ENCODE assay signal across 42 mouse cellular contexts in the genomic region with DNA sequence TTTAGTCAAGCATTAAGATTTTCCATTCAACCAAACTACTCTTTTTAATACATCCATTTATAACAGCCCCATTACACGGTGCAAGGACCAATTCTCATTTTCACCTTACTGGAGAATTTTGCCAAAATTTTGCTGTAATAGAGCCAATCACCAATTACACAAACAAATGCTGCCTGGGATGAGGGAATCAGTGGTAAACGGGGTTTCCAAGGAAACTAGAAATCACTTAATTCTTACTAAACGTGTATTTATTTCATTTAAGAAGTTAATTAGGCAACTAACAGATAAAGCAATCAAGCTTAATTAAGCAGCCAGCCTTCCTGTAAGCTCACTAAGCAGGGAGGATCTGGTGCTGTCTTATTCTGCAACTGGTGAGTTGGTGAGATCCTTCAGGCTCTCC. TPM values are rescaled to one million over a fixed set of nuclear protein-coding genes. Genes with fewer than 3 reads are reported as not detected.
"Had no signal": no experiment of that assay in that cellular context is flagged by ENCODE, and none has a peak within 500 bp of the region (broad histone marks: within the 10 kb centered on the region; RNA-seq: fewer than 3 reads in every experiment).

No protein-coding gene starts in this region.

- H3K27me3 ChIP-seq: heart, embryonic 13.5 days; heart, embryonic 15.5 days; hindbrain, embryonic 12.5 days; kidney, embryonic 15.5 days; limb, embryonic 12.5 days had no signal

- ATAC-seq: hindbrain, embryonic 16.5 days; intestine, embryonic 16.5 days had no signal

- DNase-seq: gastrocnemius, postnatal 14 days; gastrocnemius, postnatal 36 days; heart, adult 11 months; heart, adult 2 months; heart, postnatal 14 days; heart, postnatal 36 days; kidney, adult 11 months; kidney, adult 2 months; kidney, adult 9 months; kidney, postnatal 14 days; kidney, postnatal 36 days; layer of hippocampus, adult 9-11 months; layer of hippocampus, postnatal 36 days; liver had no signal

- H3K4me1 ChIP-seq: heart, embryonic 13.5 days; heart, embryonic 15.5 days; hindbrain, embryonic 12.5 days; kidney, embryonic 15.5 days; limb, embryonic 10.5 days; limb, embryonic 12.5 days had no signal

- H3K36me3 ChIP-seq: heart, embryonic 13.5 days; heart, embryonic 15.5 days; hindbrain, embryonic 12.5 days; kidney, embryonic 15.5 days; limb, embryonic 10.5 days; limb, embryonic 12.5 days had no signal

- H3K4me2 ChIP-seq: heart, embryonic 11.5 days; heart, embryonic 13.5 days; heart, embryonic 15.5 days; hindbrain, embryonic 12.5 days; hindbrain, embryonic 14.5 days; kidney, embryonic 15.5 days; limb, embryonic 12.5 days; liver, embryonic 11.5 days had no signal

- H3K4me3 ChIP-seq: heart, adult 2 months; heart, embryonic 13.5 days; heart, embryonic 15.5 days; hindbrain, embryonic 12.5 days; kidney, embryonic 15.5 days; limb, embryonic 10.5 days; limb, embryonic 12.5 days had no signal

- H3K27ac ChIP-seq: heart, adult 2 months; heart, embryonic 13.5 days; heart, embryonic 15.5 days; hindbrain, embryonic 12.5 days; hindbrain, embryonic 14.5 days; kidney, embryonic 15.5 days; kidney, postnatal 0 days; limb, embryonic 10.5 days; limb, embryonic 12.5 days; liver, embryonic 14.5 days had no signal

- H3K9me3 ChIP-seq: heart, embryonic 15.5 days; hindbrain, embryonic 12.5 days; kidney, embryonic 15.5 days; limb, embryonic 10.5 days had no signal

- H3K9ac ChIP-seq: heart, embryonic 13.5 days; heart, embryonic 15.5 days; hindbrain, embryonic 12.5 days; hindbrain, embryonic 14.5 days; kidney, embryonic 15.5 days; limb, embryonic 12.5 days; liver, embryonic 14.5 days had no signal

RNA-seq across cellular contexts. Expression of a gene that starts 11.9 kb away (rescaled TPM):
- total RNA-seq: gastrocnemius, adult 18-20 months; gastrocnemius, adult 8-10 months; gastrocnemius, postnatal 14 days; gastrocnemius, postnatal 36 days; heart, adult 2 months; heart, postnatal 14 days; heart, postnatal 36 days; hematopoietic stem cell, adult 5-6 weeks; layer of hippocampus, adult 18-20 months; layer of hippocampus, adult 8-10 months; layer of hippocampus, postnatal 14 days; layer of hippocampus, postnatal 36 days; left cerebral cortex, adult 18-20 months; left cerebral cortex, adult 8-10 months; left cerebral cortex, postnatal 14 days; left cerebral cortex, postnatal 36 days had no signal
- polyA plus RNA-seq: gonadal fat pad, adult 2 months; heart, adult 2 months; heart, embryonic 11.5 days; heart, embryonic 13.5 days; heart, embryonic 15.5 days; heart, postnatal 0 days; hindbrain, embryonic 12.5 days; hindbrain, embryonic 14.5 days; hindbrain, embryonic 16.5 days; intestine, embryonic 14.5 days; intestine, embryonic 16.5 days; kidney, adult 2 months; kidney, embryonic 15.5 days; kidney, postnatal 0 days; large intestine, adult 2 months; limb, embryonic 10.5 days; limb, embryonic 12.5 days; limb, embryonic 14.5 days; liver, embryonic 11.5 days; liver, embryonic 14.5 days had no signal
